Mouse (Mus musculus) olfactory bulb, adult 2 months (tissue): ENCODE measurements around the gene Traf2.

Experiments
- CTCF ChIP-seq: fragments of 200-500 bp; IDR thresholded peaks from 2 replicates; pipeline ENCODE4 v1.5.1; 2012; ENCODE audit warnings: low read depth, mild to moderate bottlenecking, low read length, moderate library complexity; ENCODE audit not compliant: insufficient read depth
- POLR2A ChIP-seq: fragments of 200-500 bp; IDR thresholded peaks from 2 replicates; pipeline ENCODE4 v1.6.1; 2012; ENCODE audit warnings: mild to moderate bottlenecking, low read depth, low read length, moderate library complexity; ENCODE audit not compliant: insufficient read depth

GRCm38 (mm10) chr2:25558774-25559173, 12.0 kb upstream of the Traf2 start:
- TF ChIP-seq POLR2A (no peak), CTCF (no peak)
